Mouse (Mus musculus) midbrain, embryonic 11.5 days (tissue): Measurements from ENCODE around the gene Vwa8. TPM values are rescaled to one million over a fixed set of nuclear protein-coding genes. Genes with fewer than 3 reads are reported as not detected.

Experiments
- ATAC-seq: fragments of 200-750 bp; cut with Nextera tagmentation; 2 replicates; pipeline ENCODE4 v1.8.0; 2017; ENCODE audit warnings: moderate TSS enrichment, moderate library complexity; ENCODE audit not compliant: low FRiP score
- DNase-seq: peaks from one replicate; pipeline ENCODE4 v3.0.0; 2015; ENCODE audit warnings: low spot score; ENCODE audit errors: missing footprints
- H3K27ac ChIP-seq: fragments of 300-500 bp; sonication (generic); 2 replicates; pipeline ENCODE4 v1.5.1; 2014; ENCODE audit warnings: low read depth, low read length
- H3K27me3 ChIP-seq: fragments of 300-500 bp; sonication (generic); 2 replicates; pipeline ENCODE4 v1.6.1; 2014; ENCODE audit warnings: mild to moderate bottlenecking, low read length, moderate library complexity, mixed read lengths; ENCODE audit not compliant: control insufficient read depth, insufficient read depth
- H3K36me3 ChIP-seq: fragments of 300-500 bp; sonication (generic); 2 replicates; pipeline ENCODE4 v1.6.1; 2014; ENCODE audit warnings: mild to moderate bottlenecking, low read length, moderate library complexity, mixed read lengths; ENCODE audit not compliant: control insufficient read depth, insufficient read depth
- H3K4me1 ChIP-seq: fragments of 300-500 bp; sonication (generic); 2 replicates; pipeline ENCODE4 v1.6.1; 2014; ENCODE audit warnings: low read length; ENCODE audit not compliant: control insufficient read depth, insufficient read depth
- H3K4me2 ChIP-seq: fragments of 300-500 bp; sonication (generic); 2 replicates; pipeline ENCODE4 v1.6.1; 2014; ENCODE audit warnings: mild to moderate bottlenecking, moderate library complexity
- H3K4me3 ChIP-seq: fragments of 300-500 bp; sonication (generic); 2 replicates; pipeline ENCODE4 v1.5.1; 2014; ENCODE audit warnings: low read depth, low read length
- H3K9ac ChIP-seq: fragments of 300-500 bp; sonication (generic); 2 replicates; pipeline ENCODE4 v1.6.1; 2014; ENCODE audit warnings: low read length
- H3K9me3 ChIP-seq: fragments of 300-500 bp; sonication (generic); 2 replicates; pipeline ENCODE4 v1.6.1; 2016; ENCODE audit warnings: low read length; ENCODE audit not compliant: control insufficient read depth
- whole genome bisulfite sequencing: fragments of 180-500 bp; shearing (Covaris S2); extraction: QIAGEN DNeasy Blood & Tissue Kit; methylation state at CpG from one replicate; pipeline ENCODE4 v1.1.7; 2014; 5-methylcytosine and 5-hydroxymethylcytosine counted together
- polyA plus RNA-seq: library from polyadenylated mRNA; unstranded; fragments of >200 nt; fragmentation: Nextera tagmentation; extraction: Ambion mirVana; gene quantifications from 2 replicates; pipeline ENCODE4 v1.2.1, GENCODE M21; 2014

The Vwa8 gene
- polyA plus RNA-seq, 1 experiment from 2014 or later, result 7.0 TPM

DNA sequence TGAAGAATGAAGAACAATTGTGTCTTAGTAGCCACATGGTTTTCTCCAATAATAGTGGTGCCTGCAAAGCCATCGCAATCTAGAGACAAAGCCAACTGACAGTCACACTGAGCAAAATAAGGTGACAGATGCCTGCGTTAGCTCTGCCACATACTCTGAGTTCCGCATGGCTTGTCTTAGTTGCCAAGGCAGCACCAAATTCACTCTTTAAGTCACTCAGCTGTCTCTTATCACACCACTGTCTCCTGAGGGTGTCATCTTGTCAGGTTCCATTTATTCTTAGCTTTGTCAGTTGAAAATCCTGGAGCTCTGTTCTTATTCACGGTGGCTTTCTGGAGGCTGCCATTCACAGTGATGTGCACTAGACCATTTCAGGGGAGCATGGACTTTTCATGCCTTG lies 17.7 kb upstream of the Vwa8 start:
- Histone ChIP-seq H3K9ac (no peak overlapping the region), H3K4me1 (no peaks in the 10 kb centered on the region), H3K27ac (no peak overlapping the region), H3K27me3 (no peaks in the 10 kb centered on the region), H3K4me2 (no peak overlapping the region), H3K36me3 (no peaks in the 10 kb centered on the region), H3K9me3 (no peaks in the 10 kb centered on the region), H3K4me3 (no peak overlapping the region)
- WGBS, result 65% methylated on average over 4 of the region's 4 CpGs
- DNase-seq (no peak), ATAC-seq (no peak)

DNA sequence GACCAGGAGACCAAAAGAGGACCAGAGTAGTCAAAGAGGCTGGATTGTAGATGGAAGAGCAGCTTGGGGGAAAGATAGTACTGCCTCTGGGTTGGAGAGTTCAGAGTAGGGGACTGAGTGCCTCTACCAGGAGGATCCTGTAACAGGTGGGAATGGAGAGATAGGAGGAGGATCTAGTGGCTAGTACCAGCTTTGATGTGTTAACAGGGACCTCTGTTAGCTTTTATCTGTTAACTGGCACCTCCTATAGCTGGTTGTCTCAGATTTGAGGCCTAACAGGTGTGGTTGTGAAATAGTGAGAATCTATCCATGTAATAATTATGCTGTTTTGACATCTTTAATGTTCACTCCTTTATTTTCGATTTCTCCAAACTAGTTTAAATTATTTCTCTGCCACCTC lies 904 bp upstream of the Vwa8 start:
- no peak overlapping the region for H3K27ac ChIP-seq
- peaks cover 12% of the 10 kb centered on the region; the same call in 1 of the 2 replicates for H3K4me1 ChIP-seq
- H3K27me3 ChIP-seq, result no peaks in the 10 kb centered on the region
- no peak for ATAC-seq
- no peak overlapping the region for H3K4me2 ChIP-seq
- H3K36me3 ChIP-seq, result no peaks in the 10 kb centered on the region
- 92% methylated on average over 1 of the region's 1 CpGs for WGBS
- no peak overlapping the region for H3K4me3 ChIP-seq
- DNase-seq, result peak; percentile 75
- no peak overlapping the region for H3K9ac ChIP-seq
- no peaks in the 10 kb centered on the region for H3K9me3 ChIP-seq

DNA sequence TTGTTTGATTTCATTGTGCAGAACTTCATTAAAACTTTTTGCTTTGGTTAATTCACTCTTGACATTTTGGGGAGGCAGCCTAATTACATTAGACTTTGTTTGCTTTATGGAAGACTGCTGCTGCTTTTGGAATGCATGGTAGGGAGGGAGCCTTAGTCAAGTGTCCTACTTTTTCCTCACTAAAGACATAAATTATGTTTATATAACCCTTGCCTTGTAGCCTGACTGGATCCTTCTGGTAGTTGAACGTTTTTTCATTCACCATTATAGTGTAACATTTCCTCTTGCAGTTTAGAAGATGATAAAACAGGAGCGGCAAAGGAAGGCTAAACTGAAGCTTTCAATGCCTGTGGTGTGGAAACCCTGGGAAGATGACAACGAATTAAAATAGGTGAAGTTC lies 375 bp upstream of the Vwa8 start:
- peaks cover 12% of the 10 kb centered on the region; the same call in 1 of the 2 replicates for H3K4me1 ChIP-seq
- H3K27ac ChIP-seq, result no peak overlapping the region
- no peaks in the 10 kb centered on the region for H3K27me3 ChIP-seq
- H3K36me3 ChIP-seq, result no peaks in the 10 kb centered on the region
- H3K9ac ChIP-seq, result peak overlapping the region; percentile 87
- 11% methylated on average over 3 of the region's 3 CpGs for WGBS
- DNase-seq (no peak), ATAC-seq (no peak)
- peak overlapping the region; percentile 63 for H3K4me3 ChIP-seq
- peak overlapping the region; percentile 65 for H3K4me2 ChIP-seq
- no peaks in the 10 kb centered on the region for H3K9me3 ChIP-seq

GRCm38 (mm10) chr14:78849961-78850578 lies 1.2 kb downstream of the Vwa8 start:
- DNase-seq (no peak), ATAC-seq (no peak)
- Histone ChIP-seq H3K27me3 (no peaks in the 10 kb centered on the region), H3K9me3 (no peaks in the 10 kb centered on the region), H3K4me2 (peak overlapping the region; percentile 65; the same call in 1 of the 2 replicates), H3K36me3 (no peaks in the 10 kb centered on the region), H3K9ac (no peak overlapping the region), H3K27ac (no peak overlapping the region), H3K4me1 (peaks cover 12% of the 10 kb centered on the region; the same call in 1 of the 2 replicates), H3K4me3 (no peak overlapping the region)
- WGBS, result 75% methylated on average over 5 of the region's 5 CpGs

GRCm38 (mm10) chr14:78850666-78851065 lies 1.8 kb downstream of the Vwa8 start:
- no peak overlapping the region for H3K27ac ChIP-seq
- peak; percentile 89 for DNase-seq
- H3K4me2 ChIP-seq, result no peak overlapping the region
- no peaks in the 10 kb centered on the region for H3K27me3 ChIP-seq
- no peaks in the 10 kb centered on the region for H3K36me3 ChIP-seq
- H3K4me3 ChIP-seq, result no peak overlapping the region
- H3K9me3 ChIP-seq, result no peaks in the 10 kb centered on the region
- H3K9ac ChIP-seq, result no peak overlapping the region
- H3K4me1 ChIP-seq, result peaks cover 12% of the 10 kb centered on the region; the same call in 1 of the 2 replicates
- peak; percentile 31; the same call in 1 of the 2 replicates for ATAC-seq
- WGBS, result 43% methylated on average over 8 of the region's 8 CpGs

DNA sequence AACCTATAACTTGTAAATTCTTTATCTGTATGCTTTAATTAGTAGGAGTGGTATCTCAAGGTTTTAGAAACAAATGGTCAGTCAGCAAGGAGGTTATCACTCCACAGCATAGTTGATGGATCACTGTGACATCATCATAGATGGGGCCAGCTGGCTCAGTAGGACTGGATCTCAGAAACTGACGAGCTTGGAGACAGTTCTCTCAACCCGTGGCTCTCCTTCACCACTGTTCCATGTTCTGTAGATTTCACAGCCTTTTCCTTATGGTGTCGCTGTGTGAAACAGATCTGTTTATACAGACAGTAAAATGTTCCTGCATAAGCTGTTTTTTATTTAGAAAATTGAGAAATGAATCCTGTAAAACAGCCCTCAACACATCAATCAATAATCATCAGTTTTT lies 2.5 kb downstream of the Vwa8 start:
- no peaks in the 10 kb centered on the region for H3K27me3 ChIP-seq
- H3K36me3 ChIP-seq, result no peaks in the 10 kb centered on the region
- no peak overlapping the region for H3K4me2 ChIP-seq
- H3K27ac ChIP-seq, result no peak overlapping the region
- H3K4me1 ChIP-seq, result peaks cover 12% of the 10 kb centered on the region; the same call in 1 of the 2 replicates
- H3K9me3 ChIP-seq, result no peaks in the 10 kb centered on the region
- no peak overlapping the region for H3K9ac ChIP-seq
- H3K4me3 ChIP-seq, result no peak overlapping the region
- no peak for ATAC-seq
- peak; percentile 19 for DNase-seq
- WGBS, result 80% methylated on average over 3 of the region's 3 CpGs

GRCm38 (mm10) chr14:78852401-78853246 lies 3.8 kb downstream of the Vwa8 start:
- 77% methylated on average over 5 of the region's 5 CpGs for WGBS
- H3K4me1 ChIP-seq, result peaks cover 12% of the 10 kb centered on the region; the same call in 1 of the 2 replicates
- H3K27ac ChIP-seq, result no peak overlapping the region
- DNase-seq, result peak; percentile 71
- H3K9ac ChIP-seq, result no peak overlapping the region
- ATAC-seq, result no peak
- no peak overlapping the region for H3K4me3 ChIP-seq
- H3K36me3 ChIP-seq, result no peaks in the 10 kb centered on the region
- no peak overlapping the region for H3K4me2 ChIP-seq
- no peaks in the 10 kb centered on the region for H3K9me3 ChIP-seq
- H3K27me3 ChIP-seq, result no peaks in the 10 kb centered on the region

GRCm38 (mm10) chr14:78861156-78861555 lies 12.3 kb downstream of the Vwa8 start:
- Histone ChIP-seq H3K4me2 (no peak overlapping the region), H3K9me3 (no peaks in the 10 kb centered on the region), H3K27me3 (no peaks in the 10 kb centered on the region), H3K4me1 (no peaks in the 10 kb centered on the region), H3K9ac (no peak overlapping the region), H3K4me3 (no peak overlapping the region), H3K36me3 (no peaks in the 10 kb centered on the region), H3K27ac (no peak overlapping the region)
- ATAC-seq (no peak), DNase-seq (no peak)
- 91% methylated on average over 5 of the region's 5 CpGs for WGBS

- Histone ChIP-seq H3K4me3 (no peak overlapping the region), H3K27ac (no peak overlapping the region), H3K27me3 (no peaks in the 10 kb centered on the region), H3K36me3 (no peaks in the 10 kb centered on the region), H3K4me2 (no peak overlapping the region), H3K4me1 (no peaks in the 10 kb centered on the region), H3K9me3 (no peaks in the 10 kb centered on the region), H3K9ac (no peak overlapping the region)
- 21% methylated on average over 2 of the region's 2 CpGs for WGBS
- ATAC-seq, result no peak
- peak; percentile 67 for DNase-seq
Measured at GRCm38 (mm10) chr14:78870036-78870435, 21.2 kb downstream of the Vwa8 start.
